25 mouse cellular contexts compared by ENCODE assay signal in genomic region chr2:149804599-149805140, GRCm38 (mm10). TPM values are rescaled to one million over a fixed set of nuclear protein-coding genes. Genes with fewer than 3 reads are reported as not detected.
"Had no signal": no experiment of that assay in that cellular context is flagged by ENCODE, and none has a peak within 500 bp of the region (broad histone marks: within the 10 kb centered on the region; RNA-seq: fewer than 3 reads in every experiment).

No protein-coding gene starts in this region.

- ATAC-seq: liver, embryonic 12.5 days; midbrain, embryonic 16.5 days had no signal

- H3K27ac ChIP-seq: kidney, postnatal 0 days; limb, embryonic 10.5 days; limb, embryonic 13.5 days; liver, embryonic 12.5 days; liver, embryonic 15.5 days; macrophage; midbrain, embryonic 12.5 days; neural tube, embryonic 13.5 days; stomach, embryonic 15.5 days had no signal

- H3K4me2 ChIP-seq: limb, embryonic 13.5 days; liver, embryonic 12.5 days; liver, embryonic 15.5 days; midbrain, embryonic 12.5 days; neural tube, embryonic 13.5 days; stomach, embryonic 15.5 days had no signal

- H3K4me1 ChIP-seq: limb, embryonic 10.5 days; limb, embryonic 13.5 days; liver, embryonic 12.5 days; liver, embryonic 15.5 days; midbrain, embryonic 12.5 days; neural tube, embryonic 13.5 days; stomach, embryonic 15.5 days had no signal

- H3K27me3 ChIP-seq: limb, embryonic 13.5 days; liver, embryonic 12.5 days; liver, embryonic 15.5 days; midbrain, embryonic 12.5 days; neural tube, embryonic 13.5 days; stomach, embryonic 15.5 days had no signal

- H3K9me3 ChIP-seq: limb, embryonic 10.5 days; limb, embryonic 13.5 days; liver, embryonic 12.5 days; midbrain, embryonic 12.5 days; neural tube, embryonic 13.5 days; stomach, embryonic 15.5 days had no signal

- DNase-seq: kidney, adult 2 months; kidney, postnatal 25 days; liver; lung, postnatal 10 days; retina, postnatal 1 day; right cerebral cortex, postnatal 25 days; spleen, adult 18-20 months; thymus, postnatal 25 days had no signal

- H3K9ac ChIP-seq: limb, embryonic 13.5 days; liver, embryonic 12.5 days; liver, embryonic 15.5 days; midbrain, embryonic 12.5 days; neural tube, embryonic 13.5 days; stomach, embryonic 15.5 days had no signal

- H3K36me3 ChIP-seq: limb, embryonic 10.5 days; limb, embryonic 13.5 days; liver, embryonic 12.5 days; liver, embryonic 15.5 days; midbrain, embryonic 12.5 days; neural tube, embryonic 13.5 days; stomach, embryonic 15.5 days had no signal

- H3K4me3 ChIP-seq: limb, embryonic 10.5 days; limb, embryonic 13.5 days; liver, embryonic 12.5 days; liver, embryonic 15.5 days; midbrain, embryonic 12.5 days; myocyte; neural tube, embryonic 13.5 days; stomach, embryonic 15.5 days had no signal

RNA-seq across cellular contexts. Expression of gene Syndig1, which starts 24.3 kb away (rescaled TPM):
- total RNA-seq: megakaryocyte, adult 5-6 weeks; monocyte, adult 5-6 weeks; neutrophil, adult 5-6 weeks had no signal
- polyA plus RNA-seq: macrophage, myocyte had no signal

RNA-seq across cellular contexts. Expression of gene C530025M09Rik, which starts 26.3 kb away (rescaled TPM):
- total RNA-seq: megakaryocyte, adult 5-6 weeks; monocyte, adult 5-6 weeks; neutrophil, adult 5-6 weeks had no signal
- polyA plus RNA-seq: intestine, embryonic 14.5 days; kidney, adult 2 months; kidney, embryonic 14.5 days; kidney, postnatal 0 days; limb, embryonic 10.5 days; liver, embryonic 12.5 days; liver, embryonic 15.5 days; macrophage; myocyte; stomach, embryonic 15.5 days; thymus, postnatal 0 days had no signal
